Mouse (Mus musculus) heart, embryonic 13.5 days (tissue): ENCODE data around the gene Tacc2. TPM values are rescaled to one million over a fixed set of nuclear protein-coding genes. Genes with fewer than 3 reads are reported as not detected.
"Not testable (repeated sequence)": the region's sequence is repeated elsewhere in the genome, so short reads cannot be mapped to it uniquely, and the experiment has no call there.

ENCODE experiments used
- ATAC-seq: fragments of 200-750 bp; cut with Nextera tagmentation; 2 replicates; pipeline ENCODE4 v1.8.0; 2017; ENCODE audit warnings: moderate TSS enrichment; ENCODE audit not compliant: insufficient number of reproducible peaks, low FRiP score, low TSS enrichment; ENCODE audit errors: extremely low read depth
- H3K27ac ChIP-seq: fragments of 300-500 bp; sonication (generic); replicated peaks from 2 replicates; pipeline ENCODE4 v1.5.1; 2015; ENCODE audit warnings: moderate library complexity, mild to moderate bottlenecking, inconsistent platforms
- H3K27me3 ChIP-seq: fragments of 300-500 bp; sonication (generic); replicated peaks from 2 replicates; pipeline ENCODE4 v1.6.1; 2015; ENCODE audit warnings: mild to moderate bottlenecking, inconsistent platforms
- H3K36me3 ChIP-seq: fragments of 300-500 bp; sonication (generic); 2 replicates; pipeline ENCODE4 v1.6.1; 2015; ENCODE audit warnings: mild to moderate bottlenecking, inconsistent platforms
- H3K4me1 ChIP-seq: fragments of 300-500 bp; sonication (generic); 2 replicates; pipeline ENCODE4 v1.6.1; 2015; ENCODE audit warnings: inconsistent platforms
- H3K4me2 ChIP-seq: fragments of 300-500 bp; sonication (generic); 2 replicates; pipeline ENCODE4 v1.6.1; 2015; ENCODE audit warnings: inconsistent platforms, mild to moderate bottlenecking, moderate library complexity
- H3K4me3 ChIP-seq: fragments of 300-500 bp; sonication (generic); 2 replicates; pipeline ENCODE4 v1.5.1; 2015; ENCODE audit warnings: moderate library complexity, mild to moderate bottlenecking, inconsistent platforms
- H3K9ac ChIP-seq: fragments of 300-500 bp; sonication (generic); 2 replicates; pipeline ENCODE4 v1.6.1; 2015; ENCODE audit warnings: inconsistent platforms, mild to moderate bottlenecking, moderate library complexity
- H3K9me3 ChIP-seq: fragments of 300-500 bp; sonication (generic); 2 replicates; pipeline ENCODE4 v1.6.1; 2016; ENCODE audit warnings: inconsistent platforms
- WGBS: fragments of 180-500 bp; shearing (Covaris S2); methylation state at CpG from one replicate; pipeline ENCODE4 v1.1.7; 2015; ENCODE audit warnings: mixed read lengths; 5-methylcytosine and 5-hydroxymethylcytosine counted together
- polyA plus RNA-seq: library from polyadenylated mRNA; unstranded; fragments of >200 nt; fragmentation: Nextera tagmentation; extraction: Ambion mirVana; gene quantifications from 2 replicates; pipeline ENCODE4 v1.2.1, GENCODE M21; 2015

Tacc2 gene
- polyA plus RNA-seq, 1 experiment from 2014 or later: 42.5 TPM

DNA sequence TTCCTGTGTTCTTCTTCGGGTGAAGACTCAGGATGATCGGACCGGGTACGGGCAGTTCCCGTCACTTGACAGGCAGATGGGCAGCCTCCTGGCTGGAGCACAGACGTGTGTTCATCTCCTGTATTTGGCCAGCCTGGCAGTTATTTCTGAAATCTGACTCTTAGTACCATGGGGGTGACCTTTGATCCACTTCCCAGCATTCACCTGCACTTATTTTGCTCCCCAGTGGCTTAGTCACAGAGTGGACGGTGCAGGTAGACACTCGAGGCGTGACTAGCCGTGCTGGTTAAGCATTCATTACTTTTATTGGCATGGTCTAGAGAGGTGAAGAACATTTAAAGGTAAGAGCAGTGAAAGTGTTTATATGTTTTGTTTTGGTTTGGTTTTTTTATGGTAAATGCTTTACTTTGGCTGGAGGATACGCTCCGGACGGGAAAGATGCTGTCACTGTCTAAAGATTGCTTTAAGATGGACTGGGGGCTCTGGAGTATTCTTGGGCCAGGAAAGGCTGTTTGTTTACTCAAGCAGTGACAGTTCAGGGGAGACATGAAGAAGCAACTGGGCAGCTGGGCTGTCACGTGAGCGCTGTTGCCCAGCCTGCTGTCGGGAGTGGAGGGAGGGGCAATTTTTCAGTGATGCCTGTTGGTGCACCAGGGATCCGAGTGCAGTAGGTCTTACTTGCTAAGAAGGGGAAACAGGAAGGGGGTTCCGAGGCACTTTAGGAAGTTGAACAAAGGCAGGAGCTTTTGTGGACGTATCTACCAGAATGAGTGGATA lies 19.0 kb downstream of the Tacc2 start:
- not testable (repeated sequence) for H3K9me3 ChIP-seq, H3K4me2 ChIP-seq, H3K9ac ChIP-seq, H3K4me1 ChIP-seq, ATAC-seq, H3K4me3 ChIP-seq, H3K27me3 ChIP-seq, H3K36me3 ChIP-seq, H3K27ac ChIP-seq
- 42% methylated on average over 9 of the region's 19 CpGs for WGBS

GRCm38 (mm10) chr7:130597546-130597945 lies 20.3 kb downstream of the Tacc2 start:
- no peak overlapping the region for H3K4me2 ChIP-seq
- 46% methylated on average over 6 of the region's 6 CpGs for WGBS
- no peaks in the 10 kb centered on the region for H3K9me3 ChIP-seq
- peaks cover 6% of the 10 kb centered on the region; the same call in 1 of the 2 replicates for H3K4me1 ChIP-seq
- no peaks in the 10 kb centered on the region for H3K27me3 ChIP-seq
- no peak overlapping the region for H3K27ac ChIP-seq
- ATAC-seq: no peak
- no peaks in the 10 kb centered on the region for H3K36me3 ChIP-seq
- H3K9ac ChIP-seq: 0 out of 2 replicates have a peak overlapping the region, but pooled peaks have one; percentile 8
- no peak overlapping the region for H3K4me3 ChIP-seq

DNA sequence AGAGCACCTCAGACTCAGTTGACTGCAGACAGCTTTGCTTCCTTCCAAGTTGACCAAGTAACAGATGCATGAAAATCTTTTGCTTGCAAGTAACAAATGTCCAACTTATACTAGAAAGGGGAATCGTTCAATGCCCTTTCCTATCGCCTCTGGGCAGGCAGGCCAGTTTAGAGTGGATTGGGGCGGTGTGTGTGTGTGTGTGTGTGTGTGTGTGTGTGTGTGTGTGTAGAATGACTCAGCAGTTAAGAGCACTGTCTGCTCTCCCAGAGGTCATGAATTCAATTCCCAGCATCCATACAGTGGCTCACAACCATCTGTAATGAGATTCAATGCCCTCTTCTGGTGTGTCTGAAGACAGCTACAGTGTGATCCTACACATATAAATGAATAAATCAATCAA lies 22.8 kb downstream of the Tacc2 start:
- H3K4me3 ChIP-seq: no peak overlapping the region
- ATAC-seq: no peak
- peaks cover 6% of the 10 kb centered on the region; the same call in 1 of the 2 replicates for H3K4me1 ChIP-seq
- no peaks in the 10 kb centered on the region for H3K36me3 ChIP-seq
- H3K27me3 ChIP-seq: no peaks in the 10 kb centered on the region
- no peaks in the 10 kb centered on the region for H3K9me3 ChIP-seq
- no peak overlapping the region for H3K27ac ChIP-seq
- no peak overlapping the region for H3K4me2 ChIP-seq
- H3K9ac ChIP-seq: no peak overlapping the region
- WGBS: 68% methylated on average over 3 of the region's 3 CpGs

- H3K9me3 ChIP-seq: no peaks in the 10 kb centered on the region
- peaks cover 6% of the 10 kb centered on the region; the same call in 1 of the 2 replicates for H3K4me1 ChIP-seq
- no peak overlapping the region for H3K9ac ChIP-seq
- H3K27me3 ChIP-seq: no peaks in the 10 kb centered on the region
- H3K36me3 ChIP-seq: no peaks in the 10 kb centered on the region
- no peak overlapping the region for H3K4me2 ChIP-seq
- H3K4me3 ChIP-seq: no peak overlapping the region
- 69% methylated on average over 2 of the region's 2 CpGs for WGBS
- no peak overlapping the region for H3K27ac ChIP-seq
- ATAC-seq: no peak
Measured at GRCm38 (mm10) chr7:130600546-130600945, 23.3 kb downstream of the Tacc2 start.

DNA sequence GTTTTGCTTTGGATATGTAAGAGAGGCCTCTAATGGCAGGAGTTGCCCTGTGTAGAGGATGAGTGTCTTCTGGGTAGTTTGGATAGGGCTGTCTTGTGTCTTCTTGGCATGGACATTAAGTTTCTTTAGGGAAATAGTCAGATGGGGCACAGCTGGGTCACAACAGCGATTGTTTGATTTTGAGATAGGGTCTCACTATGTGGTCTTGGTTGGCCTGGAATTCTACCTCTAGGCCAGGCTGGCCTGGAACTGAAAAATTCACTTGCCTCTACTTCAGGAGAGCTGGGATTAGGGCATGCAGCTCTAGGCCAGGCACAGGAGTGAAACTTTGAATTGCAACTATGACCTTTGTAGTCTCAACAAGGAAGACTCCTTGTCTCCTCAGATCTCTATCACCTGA lies 25.6 kb downstream of the Tacc2 start:
- 74% methylated on average over 1 of the region's 1 CpGs for WGBS

GRCm38 (mm10) chr7:130603556-130603955 lies 26.3 kb downstream of the Tacc2 start:
- no peak for ATAC-seq
- no peaks in the 10 kb centered on the region for H3K4me1 ChIP-seq
- 62% methylated on average over 5 of the region's 5 CpGs for WGBS
- H3K27me3 ChIP-seq: no peaks in the 10 kb centered on the region
- H3K9me3 ChIP-seq: no peaks in the 10 kb centered on the region
- H3K36me3 ChIP-seq: no peaks in the 10 kb centered on the region
- no peak overlapping the region for H3K4me3 ChIP-seq
- no peak overlapping the region for H3K9ac ChIP-seq
- no peak overlapping the region for H3K27ac ChIP-seq
- H3K4me2 ChIP-seq: no peak overlapping the region

More for the DNA sequence above, 25.6 kb downstream of the Tacc2 start:
- Histone ChIP-seq H3K4me3 (no peak overlapping the region), H3K27me3 (no peaks in the 10 kb centered on the region), H3K4me2 (no peak overlapping the region), H3K36me3 (no peaks in the 10 kb centered on the region), H3K27ac (no peak overlapping the region), H3K9me3 (no peaks in the 10 kb centered on the region), H3K9ac (no peak overlapping the region), H3K4me1 (no peaks in the 10 kb centered on the region)
- ATAC-seq: no peak

DNA sequence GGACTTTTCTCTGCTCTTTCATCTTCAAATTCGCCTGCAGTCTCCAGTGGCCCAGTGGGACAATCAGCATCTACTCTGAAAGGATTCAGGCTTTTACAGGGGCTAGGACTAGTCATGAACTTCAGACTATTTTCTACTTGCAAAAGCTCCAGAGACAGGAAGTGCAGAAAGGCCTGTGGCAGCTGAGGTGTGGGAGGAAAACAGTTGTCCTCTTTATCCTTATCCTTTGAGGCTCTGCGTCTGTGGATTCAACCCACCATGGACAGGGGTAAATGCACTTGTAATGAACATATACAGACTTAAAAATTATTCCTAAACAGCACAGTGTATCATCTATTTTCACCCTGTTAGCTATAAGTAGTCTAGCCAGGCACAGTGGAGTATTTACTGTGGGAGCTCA lies 27.2 kb downstream of the Tacc2 start:
- WGBS: 52% methylated on average over 2 of the region's 2 CpGs
- no peak overlapping the region for H3K9ac ChIP-seq

GRCm38 (mm10) chr7:130605111-130605510 lies 27.9 kb downstream of the Tacc2 start:
- Histone ChIP-seq H3K4me3 (no peak overlapping the region), H3K27ac (no peak overlapping the region), H3K27me3 (no peaks in the 10 kb centered on the region), H3K36me3 (no peaks in the 10 kb centered on the region), H3K4me2 (no peak overlapping the region), H3K4me1 (no peaks in the 10 kb centered on the region), H3K9ac (no peak overlapping the region; the same call in 1 of the 2 replicates), H3K9me3 (no peaks in the 10 kb centered on the region)
- ATAC-seq: no peak
- WGBS: 16% methylated on average over 6 of the region's 6 CpGs

More for the DNA sequence above, 27.2 kb downstream of the Tacc2 start:
- Histone ChIP-seq H3K4me2 (no peak overlapping the region), H3K4me1 (no peaks in the 10 kb centered on the region), H3K9me3 (no peaks in the 10 kb centered on the region), H3K4me3 (no peak overlapping the region), H3K36me3 (no peaks in the 10 kb centered on the region), H3K27ac (no peak overlapping the region), H3K27me3 (no peaks in the 10 kb centered on the region)
- ATAC-seq: no peak

DNA sequence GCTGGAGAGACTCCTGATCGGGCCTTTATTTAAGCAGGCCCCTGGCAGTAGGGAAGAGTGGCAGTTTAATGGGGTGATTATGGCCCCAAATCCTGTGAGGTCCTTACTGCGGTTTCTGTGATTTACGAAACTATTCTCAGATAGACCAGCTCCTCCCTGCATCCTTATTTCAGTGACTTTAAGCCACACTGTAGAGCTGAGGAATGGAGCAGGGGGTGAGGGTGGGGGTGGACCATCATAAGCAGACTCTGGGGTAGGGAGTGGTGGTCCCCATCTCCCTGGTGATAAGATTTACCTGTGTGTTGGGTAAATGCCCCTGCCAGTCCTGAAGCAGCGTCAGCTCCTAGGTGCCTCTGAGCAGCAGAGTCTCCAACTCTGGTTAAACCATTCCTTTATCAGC lies 29.7 kb downstream of the Tacc2 start:
- Histone ChIP-seq H3K4me2 (no peak overlapping the region), H3K4me1 (no peaks in the 10 kb centered on the region), H3K9ac (no peak overlapping the region), H3K27ac (no peak overlapping the region), H3K9me3 (no peaks in the 10 kb centered on the region), H3K36me3 (no peaks in the 10 kb centered on the region), H3K27me3 (no peaks in the 10 kb centered on the region), H3K4me3 (no peak overlapping the region)
- ATAC-seq: no peak
- 86% methylated on average over 4 of the region's 4 CpGs for WGBS

GRCm38 (mm10) chr7:130613973-130614372 lies 36.7 kb downstream of the Tacc2 start:
- Histone ChIP-seq H3K4me2 (no peak overlapping the region), H3K27me3 (0 out of 2 replicates have a peak, but pooled peaks cover 6% of the 10 kb centered on the region), H3K9ac (no peak overlapping the region), H3K9me3 (no peaks in the 10 kb centered on the region), H3K4me3 (no peak overlapping the region), H3K27ac (no peak overlapping the region), H3K36me3 (no peaks in the 10 kb centered on the region), H3K4me1 (peaks cover 6% of the 10 kb centered on the region)
- ATAC-seq: no peak
- 51% methylated on average over 4 of the region's 4 CpGs for WGBS

DNA sequence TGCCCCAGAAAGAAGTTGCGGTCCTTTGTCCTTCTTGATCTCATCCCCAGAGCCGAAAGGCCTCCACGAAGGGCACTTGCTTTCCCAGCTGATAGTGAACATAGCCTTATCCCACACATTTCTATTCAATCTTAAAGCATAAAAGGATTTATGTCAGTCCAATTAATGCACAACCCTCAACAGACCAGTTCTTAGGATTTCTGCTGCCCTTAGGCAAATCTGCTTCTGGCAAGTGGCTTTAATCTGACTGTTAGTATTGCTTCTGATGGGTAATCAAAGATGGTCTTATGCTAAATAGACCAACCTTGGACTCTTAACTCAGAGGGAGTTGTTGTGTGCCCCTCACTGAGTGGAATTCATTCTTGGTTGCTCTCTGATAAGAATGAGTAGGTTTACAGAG lies 40.4 kb downstream of the Tacc2 start:
- Histone ChIP-seq H3K4me2 (no peak overlapping the region), H3K4me1 (peaks cover 18% of the 10 kb centered on the region), H3K36me3 (no peaks in the 10 kb centered on the region), H3K9me3 (no peaks in the 10 kb centered on the region), H3K27ac (no peak overlapping the region), H3K27me3 (0 out of 2 replicates have a peak, but pooled peaks cover 6% of the 10 kb centered on the region), H3K4me3 (no peak overlapping the region), H3K9ac (no peak overlapping the region)
- ATAC-seq: no peak
- WGBS: 83% methylated on average over 3 of the region's 3 CpGs

GRCm38 (mm10) chr7:130621068-130621467 lies 43.8 kb downstream of the Tacc2 start:
- Histone ChIP-seq H3K4me2 (no peak overlapping the region), H3K27me3 (peaks cover 18% of the 10 kb centered on the region), H3K9me3 (no peaks in the 10 kb centered on the region), H3K36me3 (no peaks in the 10 kb centered on the region), H3K4me1 (peaks cover 21% of the 10 kb centered on the region), H3K9ac (no peak overlapping the region), H3K27ac (no peak overlapping the region), H3K4me3 (no peak overlapping the region)
- no peak for ATAC-seq
- 84% methylated on average over 2 of the region's 2 CpGs for WGBS
